Mouse (Mus musculus): ENCODE results near the gene Mre11a. TPM values are rescaled to one million over a fixed set of nuclear protein-coding genes. Genes with fewer than 3 reads are reported as not detected.

Mre11a gene
- polyA plus RNA-seq, 1 experiment from 2014 or later, result 12.8 TPM

GRCm38 (mm10) chr9:14764765-14765164, 19.7 kb upstream of the Mre11a start:
- no peak for ATAC-seq (replicated peaks; ENCODE audit: insufficient number of reproducible peaks, insufficient read depth, low FRiP score, low read depth)
- Histone ChIP-seq H3K4me1 (replicated peaks) (no peaks in the 10 kb centered on the region), H3K4me2 (no peak overlapping the region), H3K36me3 (no peaks in the 10 kb centered on the region), H3K27me3 (peaks cover 32% of the 10 kb centered on the region), H3K27ac (no peak overlapping the region), H3K9me3 (replicated peaks) (no peaks in the 10 kb centered on the region), H3K4me3 (no peak overlapping the region), H3K9ac (no peak overlapping the region)
- WGBS, result 22% methylated on average over 7 of the region's 7 CpGs

GRCm38 (mm10) chr9:14769811-14770210, 14.6 kb upstream of the Mre11a start:
- Histone ChIP-seq H3K4me2 (no peak overlapping the region), H3K36me3 (no peaks in the 10 kb centered on the region), H3K27me3 (peaks cover 48% of the 10 kb centered on the region), H3K27ac (no peak overlapping the region), H3K9me3 (replicated peaks) (no peaks in the 10 kb centered on the region), H3K4me1 (replicated peaks) (peaks cover 4% of the 10 kb centered on the region), H3K4me3 (no peak overlapping the region), H3K9ac (no peak overlapping the region)
- ATAC-seq (replicated peaks; ENCODE audit: insufficient number of reproducible peaks, insufficient read depth, low FRiP score, low read depth), result no peak
- WGBS, result 42% methylated on average over 5 of the region's 6 CpGs

- Histone ChIP-seq H3K4me1 (replicated peaks) (peaks cover 4% of the 10 kb centered on the region), H3K27me3 (peaks cover 48% of the 10 kb centered on the region), H3K9ac (no peak within 1 kb of the TSS), H3K27ac (no peak within 1 kb of the TSS), H3K36me3 (no peaks in the 10 kb centered on the region), H3K4me2 (peak within 1 kb of the TSS; percentile 33; the same call in 1 of the 2 replicates), H3K9me3 (replicated peaks) (no peaks in the 10 kb centered on the region), H3K4me3 (no peak within 1 kb of the TSS)
- WGBS, result 15% methylated on average over 23 of the region's 23 CpGs
- ATAC-seq (replicated peaks; ENCODE audit: insufficient number of reproducible peaks, insufficient read depth, low FRiP score, low read depth), result no peak
Measured at GRCm38 (mm10) chr9:14770803-14771471, 13.5 kb upstream of the Mre11a start, which contains the start of gene 1700012B09Rik. TSS of gene 1700012B09Rik (minus strand) at chr9:14771030.

- Histone ChIP-seq H3K27me3 (peaks cover 44% of the 10 kb centered on the region), H3K9ac (no peak overlapping the region), H3K4me3 (no peak overlapping the region), H3K27ac (no peak overlapping the region), H3K36me3 (no peaks in the 10 kb centered on the region), H3K9me3 (replicated peaks) (no peaks in the 10 kb centered on the region), H3K4me2 (no peak overlapping the region), H3K4me1 (replicated peaks) (peaks cover 4% of the 10 kb centered on the region)
- 83% methylated on average over 2 of the region's 2 CpGs for WGBS
- no peak for ATAC-seq (replicated peaks; ENCODE audit: insufficient number of reproducible peaks, insufficient read depth, low FRiP score, low read depth)
Measured at GRCm38 (mm10) chr9:14772074-14772473, 12.4 kb upstream of the Mre11a start.

GRCm38 (mm10) chr9:14773813-14774212, 10.6 kb upstream of the Mre11a start:
- 31% methylated on average over 2 of the region's 2 CpGs for WGBS
- Histone ChIP-seq H3K4me3 (no peak overlapping the region), H3K4me1 (replicated peaks) (peaks cover 4% of the 10 kb centered on the region), H3K27me3 (peaks cover 32% of the 10 kb centered on the region), H3K9me3 (replicated peaks) (no peaks in the 10 kb centered on the region), H3K4me2 (no peak overlapping the region), H3K36me3 (no peaks in the 10 kb centered on the region), H3K9ac (no peak overlapping the region), H3K27ac (no peak overlapping the region)
- ATAC-seq (replicated peaks; ENCODE audit: insufficient number of reproducible peaks, insufficient read depth, low FRiP score, low read depth), result no peak

GRCm38 (mm10) chr9:14778341-14778740, 6.1 kb upstream of the Mre11a start:
- Histone ChIP-seq H3K4me2 (no peak overlapping the region), H3K9ac (no peak overlapping the region), H3K9me3 (replicated peaks) (no peaks in the 10 kb centered on the region), H3K27ac (no peak overlapping the region), H3K4me1 (replicated peaks) (no peaks in the 10 kb centered on the region), H3K36me3 (peaks cover 18% of the 10 kb centered on the region), H3K4me3 (no peak overlapping the region), H3K27me3 (no peaks in the 10 kb centered on the region)
- whole genome bisulfite sequencing, result 43% methylated on average over 13 of the region's 13 CpGs
- ATAC-seq (replicated peaks; ENCODE audit: insufficient number of reproducible peaks, insufficient read depth, low FRiP score, low read depth), result no peak

GRCm38 (mm10) chr9:14787356-14787755, 2.9 kb downstream of the Mre11a start:
- Histone ChIP-seq H3K4me2 (no peak overlapping the region), H3K4me3 (no peak overlapping the region), H3K36me3 (peaks cover 45% of the 10 kb centered on the region), H3K27me3 (no peaks in the 10 kb centered on the region), H3K9ac (no peak overlapping the region), H3K4me1 (replicated peaks) (peaks cover 7% of the 10 kb centered on the region), H3K27ac (no peak overlapping the region), H3K9me3 (replicated peaks) (no peaks in the 10 kb centered on the region)
- no peak for ATAC-seq (replicated peaks; ENCODE audit: insufficient number of reproducible peaks, insufficient read depth, low FRiP score, low read depth)
- 83% methylated on average over 6 of the region's 6 CpGs for WGBS

- Histone ChIP-seq H3K27me3 (no peaks in the 10 kb centered on the region), H3K27ac (no peak overlapping the region), H3K9me3 (replicated peaks) (no peaks in the 10 kb centered on the region), H3K36me3 (peaks cover 56% of the 10 kb centered on the region), H3K9ac (no peak overlapping the region), H3K4me2 (no peak overlapping the region), H3K4me1 (replicated peaks) (no peaks in the 10 kb centered on the region), H3K4me3 (no peak overlapping the region)
- 88% methylated on average over 2 of the region's 2 CpGs for WGBS
- ATAC-seq (replicated peaks; ENCODE audit: insufficient number of reproducible peaks, insufficient read depth, low FRiP score, low read depth), result no peak
Measured at GRCm38 (mm10) chr9:14805714-14806113, 21.3 kb downstream of the Mre11a start.

- Histone ChIP-seq H3K9ac (no peak overlapping the region), H3K27me3 (no peaks in the 10 kb centered on the region), H3K4me3 (no peak overlapping the region), H3K4me2 (no peak overlapping the region), H3K4me1 (replicated peaks) (no peaks in the 10 kb centered on the region), H3K9me3 (replicated peaks) (no peaks in the 10 kb centered on the region), H3K27ac (no peak overlapping the region), H3K36me3 (peaks cover 55% of the 10 kb centered on the region)
- 97% methylated on average over 1 of the region's 1 CpGs for WGBS
- ATAC-seq (replicated peaks; ENCODE audit: insufficient number of reproducible peaks, insufficient read depth, low FRiP score, low read depth), result no peak
Measured at GRCm38 (mm10) chr9:14806786-14807185, 22.3 kb downstream of the Mre11a start.

GRCm38 (mm10) chr9:14810111-14810510, 25.7 kb downstream of the Mre11a start:
- Histone ChIP-seq H3K9ac (no peak overlapping the region), H3K27ac (no peak overlapping the region), H3K27me3 (no peaks in the 10 kb centered on the region), H3K4me3 (no peak overlapping the region), H3K36me3 (peaks cover 58% of the 10 kb centered on the region), H3K4me2 (no peak overlapping the region), H3K9me3 (replicated peaks) (no peaks in the 10 kb centered on the region), H3K4me1 (replicated peaks) (no peaks in the 10 kb centered on the region)
- WGBS, result 91% methylated on average over 5 of the region's 5 CpGs
- no peak for ATAC-seq (replicated peaks; ENCODE audit: insufficient number of reproducible peaks, insufficient read depth, low FRiP score, low read depth)

- Histone ChIP-seq H3K27me3 (no peaks in the 10 kb centered on the region), H3K4me2 (no peak overlapping the region), H3K4me1 (replicated peaks) (no peaks in the 10 kb centered on the region), H3K9ac (no peak overlapping the region), H3K9me3 (replicated peaks) (no peaks in the 10 kb centered on the region), H3K27ac (no peak overlapping the region), H3K4me3 (no peak overlapping the region), H3K36me3 (peaks cover 44% of the 10 kb centered on the region)
- no peak for ATAC-seq (replicated peaks; ENCODE audit: insufficient number of reproducible peaks, insufficient read depth, low FRiP score, low read depth)
Measured at GRCm38 (mm10) chr9:14821396-14821795, 36.9 kb downstream of the Mre11a start.

- H3K4me1 ChIP-seq (replicated peaks), result no peaks in the 10 kb centered on the region
- WGBS, result 85% methylated on average over 5 of the region's 5 CpGs
- H3K9ac ChIP-seq, result no peak overlapping the region
- no peak for ATAC-seq (replicated peaks; ENCODE audit: insufficient number of reproducible peaks, insufficient read depth, low FRiP score, low read depth)
- no peak overlapping the region for H3K4me2 ChIP-seq
- H3K27me3 ChIP-seq, result no peaks in the 10 kb centered on the region
- no peak overlapping the region for H3K4me3 ChIP-seq
- no peaks in the 10 kb centered on the region for H3K9me3 ChIP-seq (replicated peaks)
- peaks cover 20% of the 10 kb centered on the region for H3K36me3 ChIP-seq
- H3K27ac ChIP-seq, result no peak overlapping the region
Measured at GRCm38 (mm10) chr9:14824840-14825239, 40.4 kb downstream of the Mre11a start.

All from heart, embryonic 15.5 days (tissue).